Mouse (Mus musculus): ENCODE data around the gene Supt20. TPM values are rescaled to one million over a fixed set of nuclear protein-coding genes. Genes with fewer than 3 reads are reported as not detected.
A peak's percentile ranks its signal among the peaks of the same experiment; 100 is the strongest.
"Not testable (repeated sequence)": the region's sequence is repeated elsewhere in the genome, so short reads cannot be mapped to it uniquely, and the experiment has no call there.

The Supt20 gene
- polyA plus RNA-seq, 1 experiment from 2014 or later: 101 TPM

DNA sequence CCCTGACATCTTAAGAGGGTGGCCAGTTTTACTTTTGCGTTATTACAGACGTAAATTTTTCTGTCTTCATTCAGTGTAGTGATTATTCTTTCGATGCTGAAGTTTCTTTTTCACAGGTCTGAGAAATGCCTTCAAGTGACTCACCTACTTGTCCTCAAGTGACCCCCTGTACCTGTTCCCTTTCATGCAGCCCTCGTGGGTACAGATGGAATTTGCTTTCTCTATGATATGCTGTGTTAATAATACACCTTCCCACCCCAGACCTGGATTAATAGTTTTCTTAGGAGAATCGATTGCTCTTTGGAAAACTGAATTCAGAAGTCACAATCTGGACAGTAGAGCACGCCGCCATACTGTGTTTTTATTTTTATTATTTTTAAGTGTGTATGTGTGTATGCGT, 44.7 kb downstream of the Supt20 start:
- no peaks in the 10 kb centered on the region for H3K27me3 ChIP-seq (ENCODE audit: poor library complexity, severe bottlenecking)
- DNase-seq (ENCODE audit: extremely low spot score, low spot score): no peak
- WGBS: 96% methylated on average over 8 of the region's 8 CpGs
- H3K27ac ChIP-seq: no peak overlapping the region
- H3K9me3 ChIP-seq: no peaks in the 10 kb centered on the region
- H3K4me3 ChIP-seq: no peak overlapping the region
- peaks cover 14% of the 10 kb centered on the region for H3K4me1 ChIP-seq
- H3K36me3 ChIP-seq (replicated peaks): peaks cover 60% of the 10 kb centered on the region

DNA sequence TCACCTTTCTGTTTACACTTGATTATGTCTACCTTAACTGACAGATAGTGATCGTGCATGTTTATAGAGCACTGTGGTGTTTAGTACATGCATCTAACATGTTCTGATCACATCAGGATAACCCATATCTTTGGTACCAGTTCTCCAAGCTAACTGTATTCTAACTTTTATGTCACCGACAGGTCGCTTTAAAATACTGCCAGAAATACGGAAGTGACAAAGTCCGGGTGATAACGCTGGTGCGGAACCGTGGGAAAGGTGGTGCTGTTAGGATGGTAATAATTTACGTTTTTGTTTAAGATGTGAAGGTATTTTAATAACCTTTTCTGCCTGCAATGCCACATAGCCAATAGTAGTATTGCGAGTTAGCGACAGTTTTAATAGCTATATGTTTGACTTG, 49.4 kb downstream of the Supt20 start:
- Histone ChIP-seq H3K27ac (no peak overlapping the region), H3K9me3 (no peaks in the 10 kb centered on the region), H3K36me3 (replicated peaks) (peaks cover 95% of the 10 kb centered on the region), H3K4me1 (no peaks in the 10 kb centered on the region), H3K27me3 (ENCODE audit: poor library complexity, severe bottlenecking) (no peaks in the 10 kb centered on the region), H3K4me3 (no peak overlapping the region)
- 97% methylated on average over 11 of the region's 11 CpGs for WGBS
- no peak for DNase-seq (ENCODE audit: extremely low spot score, low spot score)

DNA sequence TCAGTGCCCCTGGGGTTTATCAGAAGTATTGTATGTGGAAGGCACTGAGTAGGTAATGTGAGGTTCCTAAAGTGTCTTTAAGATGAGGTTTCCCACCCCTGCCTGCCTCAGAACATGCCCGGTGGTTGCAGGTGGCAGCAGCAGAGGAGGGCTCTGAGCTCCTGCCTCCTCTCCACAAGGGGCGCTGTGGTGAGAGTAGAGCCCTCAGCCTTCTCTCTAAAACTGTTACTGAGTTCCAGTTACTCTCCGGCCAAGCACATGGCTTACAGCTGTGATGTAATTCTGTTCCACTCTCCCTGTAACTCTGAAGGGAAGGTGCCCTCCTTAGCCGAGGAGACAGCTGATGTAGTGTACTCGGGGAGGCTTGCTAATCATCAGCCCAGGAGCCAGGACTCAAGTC, 53.2 kb downstream of the Supt20 start:
- no peaks in the 10 kb centered on the region for H3K4me1 ChIP-seq
- peaks cover 99% of the 10 kb centered on the region for H3K36me3 ChIP-seq (replicated peaks)
- no peaks in the 10 kb centered on the region for H3K9me3 ChIP-seq
- no peak for DNase-seq (ENCODE audit: extremely low spot score, low spot score)
- H3K27me3 ChIP-seq (ENCODE audit: poor library complexity, severe bottlenecking): no peaks in the 10 kb centered on the region
- 57% methylated on average over 5 of the region's 5 CpGs for WGBS
- H3K27ac ChIP-seq: no peak overlapping the region
- H3K4me3 ChIP-seq: no peak overlapping the region

DNA sequence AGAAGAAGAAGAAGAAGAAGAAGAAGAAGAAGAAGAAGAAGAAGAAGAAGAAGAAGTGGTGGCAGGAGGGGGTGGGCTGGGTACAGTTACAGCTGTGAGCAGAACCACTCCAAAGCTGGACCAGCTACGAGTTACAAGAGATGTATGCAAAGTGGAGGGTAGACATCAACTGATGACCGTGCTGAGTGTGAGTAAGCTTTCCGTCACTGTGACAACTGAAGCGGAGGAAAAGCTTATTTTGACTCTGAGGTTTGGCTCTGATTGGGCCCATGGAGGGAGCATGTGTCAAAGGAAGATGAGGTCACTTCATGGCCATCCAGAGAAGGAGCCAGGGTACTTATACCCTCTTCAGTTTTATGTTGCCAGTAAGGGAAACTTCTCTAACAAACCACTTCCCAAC, 60.8 kb downstream of the Supt20 start:
- peaks cover 21% of the 10 kb centered on the region for H3K4me1 ChIP-seq
- peaks cover 49% of the 10 kb centered on the region for H3K27me3 ChIP-seq (ENCODE audit: poor library complexity, severe bottlenecking)
- H3K27ac ChIP-seq: no peak overlapping the region
- 87% methylated on average over 4 of the region's 4 CpGs for WGBS
- DNase-seq (ENCODE audit: extremely low spot score, low spot score): no peak
- H3K4me3 ChIP-seq: no peak overlapping the region
- H3K36me3 ChIP-seq (replicated peaks): peaks cover 32% of the 10 kb centered on the region
- H3K9me3 ChIP-seq: no peaks in the 10 kb centered on the region

DNA sequence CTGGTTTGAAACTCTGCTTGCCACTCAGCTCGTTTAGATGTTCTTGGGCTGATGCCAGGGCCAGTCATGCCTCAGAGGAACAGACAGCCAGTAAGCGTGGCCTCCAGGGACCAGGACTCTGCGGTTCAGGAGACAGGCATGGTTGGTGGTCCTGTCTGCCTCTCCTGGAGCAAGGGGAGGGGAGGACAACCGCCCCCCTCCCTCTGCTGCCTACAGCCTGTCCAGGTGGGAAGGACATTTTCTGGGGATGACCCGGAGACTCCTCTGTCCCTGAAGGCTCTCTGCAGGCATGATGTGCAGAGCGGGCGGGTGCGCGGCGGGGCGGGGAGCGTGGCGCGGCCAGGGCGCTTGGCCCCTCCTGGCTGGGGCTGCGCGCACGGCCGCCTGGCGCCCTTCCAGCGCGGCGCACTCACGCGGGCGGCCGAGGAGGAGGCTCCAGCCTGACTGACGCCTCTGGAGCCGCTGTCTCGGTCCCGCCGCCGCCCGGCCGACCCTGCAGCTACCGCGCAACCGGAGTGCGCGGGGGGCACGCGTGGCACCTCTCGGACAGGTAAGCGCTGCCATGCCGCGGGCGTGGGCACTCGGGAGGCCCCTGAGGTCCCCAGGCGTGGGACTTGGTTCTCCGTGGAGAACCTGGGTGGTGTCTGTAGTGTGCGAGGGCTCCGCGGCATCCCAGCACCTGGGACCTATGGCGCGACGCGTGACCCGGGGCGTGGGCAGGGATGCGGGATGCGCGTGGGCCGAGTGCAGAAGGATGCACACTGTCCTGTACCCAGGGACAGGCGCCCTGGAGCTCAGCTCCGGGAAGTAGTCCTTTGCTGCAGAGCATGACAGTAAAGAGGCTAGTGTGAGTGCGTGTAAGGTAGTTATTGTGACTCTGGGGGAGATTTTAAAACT, 62.8 kb downstream of the Supt20 start, which contains the start of gene Smad9:
Smad9 (plus strand) TSS at position 438 of the 897 bp plus-strand sequence.
- Histone ChIP-seq H3K4me1 (peaks cover 21% of the 10 kb centered on the region), H3K36me3 (replicated peaks) (peaks cover 12% of the 10 kb centered on the region), H3K9me3 (no peaks in the 10 kb centered on the region), H3K27me3 (ENCODE audit: poor library complexity, severe bottlenecking) (peaks cover 49% of the 10 kb centered on the region), H3K27ac (peak within 1 kb of the TSS; percentile 66), H3K4me3 (peak within 1 kb of the TSS; percentile 72)
- peak; percentile 40 for DNase-seq (ENCODE audit: extremely low spot score, low spot score)
- 1% methylated on average over 66 of the region's 66 CpGs for WGBS

DNA sequence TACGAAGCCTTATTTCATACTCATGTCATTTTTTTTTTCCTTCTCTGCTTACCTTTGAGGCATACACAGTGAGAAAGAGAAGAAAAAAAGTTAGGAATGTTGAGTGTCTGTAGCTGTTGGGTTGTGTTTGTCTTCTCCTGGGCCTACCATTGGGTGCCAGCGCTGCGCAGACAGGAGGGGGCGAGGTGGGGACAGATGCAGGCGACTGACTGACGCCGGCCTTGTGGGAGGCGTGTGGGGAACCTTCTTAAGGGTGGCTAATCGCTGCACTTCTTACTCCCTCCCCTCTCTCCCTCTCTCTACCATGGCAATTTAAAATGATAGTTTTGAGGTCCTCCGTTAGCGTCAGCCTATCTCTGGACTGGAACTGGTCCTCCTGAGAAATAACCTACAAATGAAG, 63.5 kb downstream of the Supt20 start:
- Histone ChIP-seq H3K9me3 (no peaks in the 10 kb centered on the region), H3K27me3 (ENCODE audit: poor library complexity, severe bottlenecking) (peaks cover 49% of the 10 kb centered on the region), H3K36me3 (replicated peaks) (peaks cover 6% of the 10 kb centered on the region), H3K27ac (no peak overlapping the region), H3K4me3 (peak overlapping the region; percentile 72), H3K4me1 (peaks cover 24% of the 10 kb centered on the region)
- 2% methylated on average over 11 of the region's 11 CpGs for WGBS
- no peak for DNase-seq (ENCODE audit: extremely low spot score, low spot score)

DNA sequence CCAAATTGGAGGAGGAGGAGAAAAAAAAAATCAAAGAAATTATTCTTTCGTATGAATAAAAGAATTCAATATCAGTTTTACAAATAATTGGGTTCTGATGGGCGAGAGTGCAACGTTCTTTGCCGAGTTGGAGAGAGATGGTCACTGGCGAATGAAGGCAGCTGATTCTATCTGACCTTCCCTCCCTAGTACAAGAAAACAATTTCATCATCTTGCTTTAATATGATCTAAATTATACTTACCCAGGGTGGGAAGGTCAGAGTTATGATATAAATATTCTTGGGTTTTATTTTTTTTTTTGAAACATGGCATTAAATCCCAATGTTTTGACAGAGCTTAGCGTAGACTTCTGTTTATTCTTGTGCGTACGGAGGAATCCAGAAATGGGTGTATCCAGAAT, 64.8 kb downstream of the Supt20 start:
- Histone ChIP-seq H3K4me1 (peaks cover 24% of the 10 kb centered on the region), H3K9me3 (peaks cover 1% of the 10 kb centered on the region; the same call in 1 of the 2 replicates), H3K36me3 (replicated peaks) (no peaks in the 10 kb centered on the region; the same call in 1 of the 2 replicates), H3K4me3 (no peak overlapping the region), H3K27me3 (ENCODE audit: poor library complexity, severe bottlenecking) (peaks cover 49% of the 10 kb centered on the region), H3K27ac (no peak overlapping the region)
- no peak for DNase-seq (ENCODE audit: extremely low spot score, low spot score)
- WGBS: 91% methylated on average over 8 of the region's 8 CpGs

DNA sequence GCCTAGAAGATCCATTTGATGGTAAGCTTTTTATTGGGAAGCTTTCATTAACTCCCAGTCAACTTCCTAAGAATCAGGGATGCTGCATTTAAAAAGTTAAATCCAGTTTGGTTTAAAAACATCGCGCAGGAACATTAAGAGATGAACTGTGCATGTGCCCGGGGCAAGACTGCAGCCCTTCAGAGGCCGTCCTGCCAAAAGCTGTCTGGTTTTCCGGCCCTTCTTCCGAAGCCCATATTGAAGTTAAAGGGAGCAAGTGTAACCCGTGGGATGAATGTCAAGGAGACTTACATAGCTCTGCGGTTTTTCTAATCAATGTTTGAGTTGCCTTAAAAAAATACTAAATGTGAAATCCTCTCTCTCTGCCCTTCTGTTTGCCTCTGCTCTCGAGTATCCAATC, 66.6 kb downstream of the Supt20 start:
- DNase-seq (ENCODE audit: extremely low spot score, low spot score): no peak
- Histone ChIP-seq H3K36me3 (replicated peaks) (no peaks in the 10 kb centered on the region), H3K9me3 (peaks cover 4% of the 10 kb centered on the region; the same call in 1 of the 2 replicates), H3K4me3 (no peak overlapping the region), H3K4me1 (peaks cover 24% of the 10 kb centered on the region), H3K27me3 (ENCODE audit: poor library complexity, severe bottlenecking) (peaks cover 41% of the 10 kb centered on the region), H3K27ac (no peak overlapping the region)
- WGBS: 82% methylated on average over 9 of the region's 9 CpGs

DNA sequence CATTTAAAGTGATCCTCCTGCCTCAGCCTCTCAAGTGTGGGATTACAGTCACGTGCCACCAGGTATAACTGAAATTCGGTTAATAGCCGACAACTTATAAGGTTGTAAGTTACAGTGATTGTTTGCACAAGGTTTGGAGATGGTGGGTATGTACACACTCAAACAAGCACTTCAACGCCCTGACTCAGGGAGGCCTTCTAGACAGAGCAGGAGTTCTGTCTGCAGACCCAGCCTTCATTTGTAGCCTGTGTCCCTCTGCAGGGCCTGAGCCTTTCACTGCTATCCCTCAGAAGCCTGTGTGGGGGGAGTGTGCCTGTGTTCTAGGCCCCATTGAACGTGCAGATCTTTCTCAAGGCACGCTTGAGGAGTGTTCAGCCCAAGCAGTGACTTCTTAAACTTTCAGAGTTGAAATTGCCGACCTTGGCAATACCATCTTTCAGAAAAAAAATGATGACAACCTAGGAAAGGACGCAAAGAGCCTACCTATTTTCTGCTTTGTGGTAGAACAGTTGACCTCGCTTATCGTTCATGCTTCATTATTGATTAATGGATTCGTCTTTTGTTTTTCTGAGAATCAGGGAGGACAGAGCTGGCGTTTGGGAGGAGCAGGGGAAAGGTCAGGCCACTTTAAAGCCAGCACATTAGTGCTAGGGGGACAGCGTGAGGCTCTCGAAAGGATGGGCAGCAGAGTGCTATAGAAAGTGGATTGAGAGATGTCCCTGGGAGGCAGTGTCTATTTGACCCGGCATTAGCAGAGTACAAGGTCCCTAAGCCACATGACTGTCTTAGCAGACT, 67.9 kb downstream of the Supt20 start:
- no peaks in the 10 kb centered on the region for H3K36me3 ChIP-seq (replicated peaks)
- H3K4me3 ChIP-seq: no peak overlapping the region
- H3K27ac ChIP-seq: no peak overlapping the region
- peaks cover 18% of the 10 kb centered on the region for H3K4me1 ChIP-seq
- no peak for DNase-seq (ENCODE audit: extremely low spot score, low spot score)
- peaks cover 28% of the 10 kb centered on the region for H3K27me3 ChIP-seq (ENCODE audit: poor library complexity, severe bottlenecking)
- WGBS: 75% methylated on average over 15 of the region's 15 CpGs
- H3K9me3 ChIP-seq: peaks cover 4% of the 10 kb centered on the region; the same call in 1 of the 2 replicates

DNA sequence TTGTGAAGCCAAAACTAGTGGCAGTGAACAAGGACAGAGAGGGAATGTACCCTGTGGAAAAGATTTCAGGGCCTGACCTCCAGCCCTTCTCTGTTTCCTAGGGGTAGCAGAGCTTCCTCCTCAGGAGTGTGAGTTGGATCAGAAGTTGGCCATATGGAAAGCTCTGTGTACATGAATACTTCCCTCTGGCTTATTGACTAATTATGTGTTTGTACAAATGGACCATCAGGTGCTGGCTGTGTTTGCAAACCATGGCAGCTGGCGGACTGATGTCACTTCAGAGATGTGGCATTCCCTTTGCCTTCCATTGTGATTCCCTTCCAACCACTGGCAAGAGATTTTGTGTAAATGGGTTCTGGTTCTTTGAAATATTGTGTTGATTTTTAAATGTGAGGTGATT, 68.7 kb downstream of the Supt20 start:
- Histone ChIP-seq H3K4me1 (peaks cover 10% of the 10 kb centered on the region), H3K4me3 (no peak overlapping the region), H3K36me3 (replicated peaks) (no peaks in the 10 kb centered on the region), H3K27ac (no peak overlapping the region), H3K27me3 (ENCODE audit: poor library complexity, severe bottlenecking) (peaks cover 20% of the 10 kb centered on the region), H3K9me3 (peaks cover 4% of the 10 kb centered on the region; the same call in 1 of the 2 replicates)
- 79% methylated on average over 1 of the region's 1 CpGs for WGBS
- no peak for DNase-seq (ENCODE audit: extremely low spot score, low spot score)

DNA sequence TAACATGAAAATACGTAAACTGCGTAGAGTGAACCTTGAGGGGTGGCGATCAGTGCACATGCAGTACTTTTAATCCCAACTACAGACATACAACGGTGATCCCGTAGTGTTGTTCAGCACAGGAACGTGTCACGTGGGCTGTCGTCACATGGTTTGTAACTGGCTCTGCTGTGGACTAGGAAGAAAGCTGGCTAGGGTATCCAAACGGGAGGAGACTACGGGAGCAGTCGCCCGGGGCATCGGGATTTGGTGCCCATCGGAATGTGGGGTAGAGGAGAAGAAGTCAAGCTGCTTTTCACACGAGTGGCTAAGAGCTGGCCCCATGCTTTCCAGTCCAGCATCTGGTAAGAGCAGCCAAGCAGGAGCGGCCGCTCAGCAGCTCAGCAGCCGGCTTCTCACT, 71.8 kb downstream of the Supt20 start:
- H3K4me3 ChIP-seq: peak overlapping the region; percentile 16; the same call in 1 of the 2 replicates
- 76% methylated on average over 18 of the region's 18 CpGs for WGBS
- no peak for DNase-seq (ENCODE audit: extremely low spot score, low spot score)

DNA sequence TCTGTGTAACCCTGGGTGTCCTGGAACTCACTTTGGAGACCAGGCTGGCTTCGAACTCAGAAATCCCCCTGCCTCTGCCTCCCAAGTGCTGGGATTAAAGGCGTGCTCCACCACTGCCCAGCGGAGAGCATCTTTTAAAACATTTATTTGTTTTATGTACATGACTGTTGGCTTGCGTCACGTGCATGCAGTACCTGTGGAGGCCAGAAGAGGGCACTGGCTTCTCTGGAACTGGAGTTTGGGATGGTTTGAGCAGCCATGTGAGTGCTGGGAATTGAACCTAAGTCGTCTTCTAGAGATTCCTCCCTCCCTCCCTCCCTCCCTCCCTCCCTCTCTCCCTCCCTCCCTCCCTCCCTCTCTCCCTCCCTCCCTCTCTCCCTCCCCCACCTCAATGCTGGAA, 72.9 kb downstream of the Supt20 start:
- not testable (repeated sequence) for H3K4me1 ChIP-seq; H3K27ac ChIP-seq; H3K27me3 ChIP-seq (ENCODE audit: poor library complexity, severe bottlenecking); H3K36me3 ChIP-seq (replicated peaks); H3K4me3 ChIP-seq; H3K9me3 ChIP-seq; DNase-seq (ENCODE audit: extremely low spot score, low spot score)
- 87% methylated on average over 6 of the region's 6 CpGs for WGBS

More for the DNA sequence above, 71.8 kb downstream of the Supt20 start:
- H3K27me3 ChIP-seq (ENCODE audit: poor library complexity, severe bottlenecking): no peaks in the 10 kb centered on the region
- H3K4me1 ChIP-seq: peaks cover 3% of the 10 kb centered on the region; the same call in 1 of the 2 replicates
- no peaks in the 10 kb centered on the region for H3K36me3 ChIP-seq (replicated peaks)
- H3K27ac ChIP-seq: no peak overlapping the region
- peaks cover 4% of the 10 kb centered on the region; the same call in 1 of the 2 replicates for H3K9me3 ChIP-seq
